Mouse (Mus musculus) G1E (cell line): ENCODE measurements at regions not wholly inside any gene's neighbourhood (a gene's known extent, or its start where the extent isn't known, plus 50 kb on each side); places are given as distances from the start of the nearest gene placed in this dataset.

Experiments
- ATAC-seq: 2 replicates; pipeline ENCODE4 v1.8.0; 2016; ENCODE audit warnings: mild to moderate bottlenecking; ENCODE audit not compliant: insufficient number of reproducible peaks, poor library complexity, low FRiP score, severe bottlenecking; ENCODE audit errors: extremely low read depth
- DNase-seq: peaks from one replicate; pipeline ENCODE4 v3.0.0; 2012; ENCODE audit warnings: low spot score
- H3K27me3 ChIP-seq: 2 replicates; pipeline ENCODE4 v1.6.1; 2012; ENCODE audit warnings: mild to moderate bottlenecking, low read length, inconsistent platforms; ENCODE audit not compliant: insufficient read depth
- H3K36me3 ChIP-seq: replicated peaks from 2 replicates; pipeline ENCODE3; 2012; ENCODE audit warnings: mild to moderate bottlenecking, inconsistent platforms
- H3K4me1 ChIP-seq: 2 replicates; pipeline ENCODE4 v1.6.1; 2012; ENCODE audit warnings: low read depth, low read length, inconsistent platforms, mixed read lengths; ENCODE audit not compliant: insufficient read depth
- H3K4me3 ChIP-seq: 2 replicates; pipeline ENCODE4 v1.5.1; 2012; ENCODE audit warnings: low read depth, mild to moderate bottlenecking, inconsistent platforms, low read length, moderate library complexity, mixed read lengths
- H3K9me3 ChIP-seq: replicated peaks from 2 replicates; pipeline ENCODE4 v1.6.1; 2012; ENCODE audit warnings: inconsistent platforms
- CTCF ChIP-seq: IDR thresholded peaks from 2 replicates; pipeline ENCODE4 v1.5.1; 2012; ENCODE audit warnings: low read depth, low read length, inconsistent platforms, mixed read lengths
- GATA1 ChIP-seq: IDR thresholded peaks from 2 replicates; pipeline ENCODE4 v1.6.1; 2012; ENCODE audit warnings: borderline replicate concordance, low read length, inconsistent platforms, mixed read lengths
- GATA2 ChIP-seq: IDR thresholded peaks from 2 replicates; pipeline ENCODE4 v1.6.1; 2012; ENCODE audit warnings: low read depth, low read length, inconsistent platforms, borderline replicate concordance
- POLR2AphosphoS5 ChIP-seq: IDR thresholded peaks from 2 replicates; pipeline ENCODE4 v1.6.1; 2012; ENCODE audit warnings: low read depth, low read length, inconsistent platforms; ENCODE audit not compliant: insufficient replicate concordance
- TAL1 ChIP-seq: conservative IDR thresholded peaks from 2 replicates; pipeline ENCODE4 v1.6.1; 2012; ENCODE audit warnings: low read depth, low read length, inconsistent platforms, mixed read lengths

GRCm38 (mm10) chr13:64007688-64008087 is 81.3 kb downstream of the Hsd17b3 start:
- DNase-seq: no peak

GRCm38 (mm10) chr13:64002945-64003459 is 86.0 kb downstream of the Hsd17b3 start:
- no peaks in the 10 kb centered on the region for H3K9me3 ChIP-seq
- DNase-seq (no peak), ATAC-seq (no peak)
- H3K36me3 ChIP-seq: no peaks in the 10 kb centered on the region
- H3K4me1 ChIP-seq: no peaks in the 10 kb centered on the region
- TF ChIP-seq POLR2AphosphoS5: no peak
- TF ChIP-seq GATA1: no peak
- no peak for TF ChIP-seq TAL1
- no peak for TF ChIP-seq CTCF
- no peak for TF ChIP-seq GATA2
- H3K27me3 ChIP-seq: peaks cover 42% of the 10 kb centered on the region
- H3K4me3 ChIP-seq: no peak overlapping the region

More at GRCm38 (mm10) chr13:64007688-64008087, 81.3 kb downstream of the Hsd17b3 start:
- ATAC-seq: no peak
- Histone ChIP-seq H3K4me3 (no peak overlapping the region), H3K9me3 (no peaks in the 10 kb centered on the region), H3K27me3 (peaks cover 28% of the 10 kb centered on the region), H3K4me1 (no peaks in the 10 kb centered on the region), H3K36me3 (no peaks in the 10 kb centered on the region)
- TF ChIP-seq CTCF: no peak
- TF ChIP-seq TAL1: no peak
- no peak for TF ChIP-seq GATA1
- no peak for TF ChIP-seq GATA2
- TF ChIP-seq POLR2AphosphoS5: no peak

GRCm38 (mm10) chr13:64000303-64000702 is 88.7 kb downstream of the Hsd17b3 start:
- Histone ChIP-seq H3K4me3 (no peak overlapping the region), H3K4me1 (no peaks in the 10 kb centered on the region), H3K9me3 (no peaks in the 10 kb centered on the region), H3K36me3 (no peaks in the 10 kb centered on the region), H3K27me3 (peaks cover 37% of the 10 kb centered on the region)
- ATAC-seq (no peak), DNase-seq (no peak)
- TF ChIP-seq CTCF: no peak
- no peak for TF ChIP-seq GATA2
- TF ChIP-seq TAL1: no peak
- TF ChIP-seq POLR2AphosphoS5: no peak
- no peak for TF ChIP-seq GATA1

- TF ChIP-seq CTCF (no peak), POLR2AphosphoS5 (no peak), GATA2 (no peak), TAL1 (no peak), GATA1 (no peak)
- DNase-seq (no peak), ATAC-seq (no peak)
- H3K4me1 ChIP-seq: no peaks in the 10 kb centered on the region
- no peaks in the 10 kb centered on the region for H3K9me3 ChIP-seq
- no peaks in the 10 kb centered on the region for H3K36me3 ChIP-seq
- H3K4me3 ChIP-seq: no peak overlapping the region
- peaks cover 39% of the 10 kb centered on the region for H3K27me3 ChIP-seq
Measured at GRCm38 (mm10) chr13:63998647-63999046, 90.4 kb downstream of the Hsd17b3 start.

- TF ChIP-seq GATA2 (no peak), TAL1 (no peak), POLR2AphosphoS5 (no peak), GATA1 (no peak), CTCF (no peak)
Measured at GRCm38 (mm10) chr13:63993857-63994477, 95.1 kb downstream of the Hsd17b3 start.

GRCm38 (mm10) chr13:63992989-63993388 is 96.0 kb downstream of the Hsd17b3 start:
- Histone ChIP-seq H3K27me3 (peaks cover 26% of the 10 kb centered on the region), H3K36me3 (no peaks in the 10 kb centered on the region), H3K9me3 (no peaks in the 10 kb centered on the region), H3K4me3 (no peak overlapping the region), H3K4me1 (no peaks in the 10 kb centered on the region)
- ATAC-seq: no peak
- no peak for DNase-seq
- no peak for TF ChIP-seq GATA1
- no peak for TF ChIP-seq POLR2AphosphoS5
- no peak for TF ChIP-seq TAL1
- no peak for TF ChIP-seq CTCF
- no peak for TF ChIP-seq GATA2

More at GRCm38 (mm10) chr13:63993857-63994477, 95.1 kb downstream of the Hsd17b3 start:
- Histone ChIP-seq H3K27me3 (peaks cover 22% of the 10 kb centered on the region), H3K36me3 (no peaks in the 10 kb centered on the region), H3K9me3 (no peaks in the 10 kb centered on the region), H3K4me1 (no peaks in the 10 kb centered on the region), H3K4me3 (no peak overlapping the region)
- ATAC-seq (no peak), DNase-seq (no peak)
